In the genomic region with DNA sequence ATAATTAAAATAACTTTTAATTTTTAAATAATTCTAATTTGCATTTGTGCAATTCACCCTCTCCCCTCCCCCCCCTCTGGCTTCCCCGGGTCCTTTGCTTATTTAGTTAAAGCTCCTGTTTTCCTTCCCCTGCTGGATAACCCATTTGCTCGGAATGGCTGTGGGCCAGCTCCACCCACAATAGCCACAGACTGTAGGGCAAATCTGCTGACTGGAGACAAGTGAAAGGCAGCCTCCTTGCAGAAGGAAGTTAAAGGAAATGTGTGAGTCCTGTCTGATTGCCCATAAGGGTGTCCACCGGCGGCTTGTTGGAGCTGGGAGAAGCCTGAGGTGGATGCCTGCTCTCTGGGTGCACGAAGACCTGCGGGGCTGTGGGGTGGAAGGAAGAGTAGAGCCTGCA, we compare ENCODE assay signal across 7 mouse cellular contexts.
DNase-seq lines count a peak whose midpoint lies in the region; ATAC-seq lines count a peak whose summit lies in the region.

No protein-coding gene starts in this region.

- peak; percentile 76 for DNase-seq in cerebellum, adult 11-12 months
- DNase-seq in embryo, embryonic 10 days (ENCODE audit: low spot score) = peak; percentile 53
- DNase-seq in urinary bladder, postnatal 4 days (ENCODE audit: low spot score in 2 of 2) = no peak

- H3K4me1 ChIP-seq in heart, embryonic 11.5 days (ENCODE audit: control insufficient read depth, insufficient read depth, low read length) = peaks cover 13% of the 10 kb centered on the region; the same call in 1 of the 2 replicates
- peaks cover 12% of the 10 kb centered on the region for H3K4me1 ChIP-seq in kidney, embryonic 14.5 days (ENCODE audit: control insufficient read depth, insufficient read depth, low read length)
- peaks cover 14% of the 10 kb centered on the region for H3K4me1 ChIP-seq in limb, embryonic 12.5 days (replicated peaks)
- H3K4me1 ChIP-seq in neural tube, embryonic 13.5 days (replicated peaks) = peaks cover 36% of the 10 kb centered on the region

- H3K27me3 ChIP-seq in heart, embryonic 11.5 days (ENCODE audit: control insufficient read depth, insufficient read depth, low read length) = no peaks in the 10 kb centered on the region
- no peaks in the 10 kb centered on the region for H3K27me3 ChIP-seq in kidney, embryonic 14.5 days (ENCODE audit: control insufficient read depth, insufficient read depth, low read length)
- H3K27me3 ChIP-seq in limb, embryonic 12.5 days = no peaks in the 10 kb centered on the region
- H3K27me3 ChIP-seq in neural tube, embryonic 13.5 days = no peaks in the 10 kb centered on the region; the same call in 1 of the 2 replicates

- no peaks in the 10 kb centered on the region for H3K9me3 ChIP-seq in heart, embryonic 11.5 days (replicated peaks; ENCODE audit: control insufficient read depth, low read length)
- H3K9me3 ChIP-seq in kidney, embryonic 14.5 days (ENCODE audit: control insufficient read depth, low read length) = no peaks in the 10 kb centered on the region
- no peaks in the 10 kb centered on the region for H3K9me3 ChIP-seq in limb, embryonic 12.5 days
- H3K9me3 ChIP-seq in neural tube, embryonic 13.5 days = no peaks in the 10 kb centered on the region

- 25% methylated on average over 6 of the region's 6 CpGs for WGBS in heart, embryonic 11.5 days (ENCODE audit: insufficient replicate concordance)
- 26% methylated on average over 6 of the region's 6 CpGs for WGBS in kidney, embryonic 14.5 days
- 42% methylated on average over 6 of the region's 6 CpGs for WGBS in limb, embryonic 12.5 days
- WGBS in neural tube, embryonic 13.5 days = 31% methylated on average over 6 of the region's 6 CpGs

- ATAC-seq in heart, embryonic 11.5 days (replicated peaks; ENCODE audit: insufficient number of reproducible peaks, low FRiP score, low TSS enrichment) = 0 out of 2 replicates have a peak, but pooled peaks have one; percentile 41
- ATAC-seq in kidney, embryonic 14.5 days (ENCODE audit: low FRiP score, low TSS enrichment) = 0 out of 2 replicates have a peak, but pooled peaks have one; percentile 51
- no peak for ATAC-seq in limb, embryonic 12.5 days (ENCODE audit: insufficient number of reproducible peaks, insufficient read depth, low FRiP score, low TSS enrichment, low read depth)
- ATAC-seq in neural tube, embryonic 13.5 days (ENCODE audit: low read depth) = no peak

- H3K9ac ChIP-seq in heart, embryonic 11.5 days (ENCODE audit: low read depth, low read length) = 0 out of 2 replicates have a peak overlapping the region, but pooled peaks have one; percentile 28
- H3K9ac ChIP-seq in kidney, embryonic 14.5 days (ENCODE audit: low read depth, low read length) = no peak overlapping the region
- no peak overlapping the region for H3K9ac ChIP-seq in limb, embryonic 12.5 days (replicated peaks)
- no peak overlapping the region for H3K9ac ChIP-seq in neural tube, embryonic 13.5 days

- peak overlapping the region; percentile 31 for H3K4me2 ChIP-seq in heart, embryonic 11.5 days
- peak overlapping the region; percentile 10; the same call in 1 of the 2 replicates for H3K4me2 ChIP-seq in kidney, embryonic 14.5 days (replicated peaks; ENCODE audit: low read depth, low read length)
- peak overlapping the region; percentile 7; the same call in 1 of the 2 replicates for H3K4me2 ChIP-seq in limb, embryonic 12.5 days
- no peak overlapping the region for H3K4me2 ChIP-seq in neural tube, embryonic 13.5 days

- H3K27ac ChIP-seq in heart, embryonic 11.5 days (ENCODE audit: low read depth, low read length) = peak overlapping the region; percentile 78
- H3K27ac ChIP-seq in kidney, embryonic 14.5 days (ENCODE audit: low read depth, low read length) = no peak overlapping the region
- H3K27ac ChIP-seq in limb, embryonic 12.5 days = peak overlapping the region; percentile 45; the same call in 1 of the 2 replicates
- peak overlapping the region; percentile 70 for H3K27ac ChIP-seq in neural tube, embryonic 13.5 days (replicated peaks)

- H3K4me3 ChIP-seq in heart, embryonic 11.5 days (ENCODE audit: low read depth, low read length) = no peak overlapping the region
- H3K4me3 ChIP-seq in kidney, embryonic 14.5 days (ENCODE audit: low read length) = no peak overlapping the region
- no peak overlapping the region for H3K4me3 ChIP-seq in limb, embryonic 12.5 days (replicated peaks)
- no peak overlapping the region for H3K4me3 ChIP-seq in neural tube, embryonic 13.5 days

- H3K36me3 ChIP-seq in heart, embryonic 11.5 days (ENCODE audit: control insufficient read depth, insufficient read depth, low read length) = no peaks in the 10 kb centered on the region
- H3K36me3 ChIP-seq in kidney, embryonic 14.5 days (ENCODE audit: control insufficient read depth, insufficient read depth, low read length) = no peaks in the 10 kb centered on the region
- H3K36me3 ChIP-seq in limb, embryonic 12.5 days = no peaks in the 10 kb centered on the region
- H3K36me3 ChIP-seq in neural tube, embryonic 13.5 days = no peaks in the 10 kb centered on the region

Comparison
In these comparisons a context has a peak if more than half of its experiments do, and no peak if none do; other contexts are left out.
1. DNase-seq: peak in cerebellum, adult 11-12 months (single experiment) and embryo, embryonic 10 days (single experiment); none in urinary bladder, postnatal 4 days (0 of 2).
2. ATAC-seq: peak in heart, embryonic 11.5 days (single experiment) and kidney, embryonic 14.5 days (single experiment); none in limb, embryonic 12.5 days (single experiment) and neural tube, embryonic 13.5 days (single experiment).